Mouse (Mus musculus): Measurements from ENCODE around the gene Fam170b.

Fam170b gene

DNA sequence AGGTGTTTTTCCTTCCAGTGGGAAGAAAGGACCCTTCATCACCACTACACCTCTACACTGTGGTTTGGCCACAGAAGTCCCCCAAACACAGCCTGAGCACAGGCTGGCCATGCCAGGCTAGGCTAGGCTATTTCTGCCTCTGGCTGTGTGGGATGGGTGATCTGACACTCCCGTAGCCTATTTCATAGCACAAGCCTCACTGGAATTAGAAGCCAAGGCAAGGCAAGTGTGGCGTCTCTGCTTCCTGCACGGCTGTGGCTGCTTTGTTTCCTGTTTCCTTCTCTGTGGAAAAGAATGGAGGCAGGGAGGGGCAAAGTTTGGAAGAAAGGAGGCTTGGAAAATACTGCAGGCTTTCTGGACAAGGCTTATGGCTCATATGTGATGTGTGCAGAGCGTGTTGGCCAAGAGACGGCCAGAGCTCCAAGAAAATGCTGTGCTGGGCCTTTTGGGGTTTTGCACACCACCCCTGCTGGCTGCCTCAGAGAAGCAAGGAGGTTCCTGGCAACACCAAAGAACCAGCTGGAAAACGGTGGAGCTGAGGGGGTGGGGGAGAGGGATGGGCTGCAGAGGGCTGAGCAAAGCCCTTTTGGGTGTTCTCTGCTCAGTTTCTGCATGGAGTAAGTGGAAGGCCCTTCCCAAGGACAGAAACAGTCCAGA lies 5.6 kb upstream of the Fam170b start:
- no peak for DNase-seq (ENCODE audit: low spot score)

DNA sequence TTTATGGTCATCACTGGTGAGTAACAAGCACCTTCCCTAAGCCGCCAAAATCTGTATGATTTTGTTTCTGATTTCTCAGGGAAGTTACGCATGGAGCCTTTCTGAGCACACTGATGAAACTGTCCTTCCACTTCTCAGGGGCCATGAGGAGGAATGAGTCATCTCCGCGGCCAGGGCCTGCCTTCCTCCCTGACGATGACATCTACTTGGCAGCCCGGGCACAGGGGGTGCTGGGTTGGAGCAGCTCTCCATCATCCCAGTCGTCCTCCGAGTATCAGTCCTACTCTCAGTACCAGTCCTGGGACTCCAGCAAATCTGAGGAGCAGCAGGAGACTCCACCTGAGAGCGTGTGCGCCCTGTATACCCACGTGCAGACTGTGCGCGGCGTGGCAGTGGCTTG lies 1.4 kb downstream of the Fam170b start:
- DNase-seq (ENCODE audit: low spot score), result no peak

DNA sequence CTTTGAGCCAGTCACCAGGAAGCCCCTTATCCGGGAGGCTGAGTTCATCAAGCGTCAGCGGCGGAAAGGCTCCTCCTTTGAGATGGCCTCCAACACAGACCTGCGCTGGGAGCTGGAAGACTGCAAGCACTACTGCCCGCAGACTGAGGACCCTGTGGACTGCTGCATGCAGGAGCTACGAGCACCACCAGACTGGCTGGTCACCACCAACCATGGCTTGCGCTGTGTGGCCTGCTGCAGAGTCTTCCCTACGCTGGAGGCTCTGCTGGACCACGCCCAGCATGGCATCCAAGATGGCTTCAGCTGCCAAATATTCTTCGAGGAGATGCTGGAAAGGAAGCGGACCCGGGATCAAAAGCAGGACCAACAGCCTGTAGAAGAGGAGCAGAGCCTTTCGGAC lies 1.8 kb downstream of the Fam170b start:
- DNase-seq (ENCODE audit: low spot score), result no peak

DNA sequence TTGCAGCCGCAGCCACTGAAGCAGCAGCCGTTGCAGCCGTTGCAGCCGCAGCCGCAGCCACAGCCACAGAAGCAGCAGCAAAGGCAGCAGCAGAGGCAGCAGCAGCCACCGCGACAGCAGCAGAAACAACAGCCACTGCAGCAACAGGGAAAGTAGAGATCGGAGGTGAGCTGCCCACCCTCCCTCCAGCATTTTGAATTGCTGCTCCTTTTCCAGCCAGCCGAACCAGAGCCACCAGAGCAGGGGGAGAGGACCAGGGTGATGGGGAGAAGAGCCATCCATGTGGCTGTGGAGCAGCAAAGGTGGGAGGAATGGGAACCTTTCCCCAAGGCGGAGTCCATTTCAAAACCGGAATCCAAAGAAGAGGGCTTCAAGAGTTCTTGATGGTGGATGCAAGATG lies 2.4 kb downstream of the Fam170b start:
- DNase-seq (ENCODE audit: low spot score), result no peak

DNA sequence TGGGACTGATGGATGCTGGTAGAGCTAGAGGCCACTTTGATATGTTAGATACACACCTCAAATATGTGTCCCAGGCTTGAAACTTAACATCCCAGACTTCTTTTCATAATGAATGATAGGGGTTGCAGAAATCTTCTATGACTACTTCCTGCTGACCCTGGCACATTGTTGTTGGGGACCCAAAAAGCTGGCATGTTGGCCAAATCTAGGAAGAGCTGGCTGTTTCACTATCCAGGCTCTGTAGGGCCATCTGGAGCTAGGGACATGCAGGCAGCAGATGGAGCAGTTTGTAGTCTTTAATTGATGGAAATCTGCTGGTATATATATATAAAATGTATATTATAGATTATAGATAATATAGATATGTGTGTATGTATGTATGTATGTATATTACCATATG lies 8.3 kb downstream of the Fam170b start:
- no peak for DNase-seq (ENCODE audit: low spot score)

DNA sequence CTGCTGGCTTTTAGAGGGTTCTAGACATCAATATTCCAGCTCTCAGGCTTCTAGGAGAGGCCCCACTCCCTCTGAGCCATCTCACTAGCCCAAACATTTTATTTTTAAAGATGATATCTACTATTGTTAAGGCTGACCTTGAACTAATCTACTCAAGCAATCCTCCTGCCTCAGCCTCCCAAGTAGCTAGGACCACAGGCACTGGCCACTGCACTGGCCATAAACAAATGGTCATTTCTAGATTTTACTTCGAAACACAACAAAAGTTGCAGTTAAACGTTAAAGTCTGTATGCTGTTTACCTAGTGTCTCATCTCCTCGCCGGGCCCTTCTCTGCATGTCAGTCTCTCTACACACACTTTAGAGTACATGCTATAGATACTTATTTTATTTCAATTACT lies 20.3 kb downstream of the Fam170b start:
- DNase-seq (ENCODE audit: low spot score), result no peak

DNA sequence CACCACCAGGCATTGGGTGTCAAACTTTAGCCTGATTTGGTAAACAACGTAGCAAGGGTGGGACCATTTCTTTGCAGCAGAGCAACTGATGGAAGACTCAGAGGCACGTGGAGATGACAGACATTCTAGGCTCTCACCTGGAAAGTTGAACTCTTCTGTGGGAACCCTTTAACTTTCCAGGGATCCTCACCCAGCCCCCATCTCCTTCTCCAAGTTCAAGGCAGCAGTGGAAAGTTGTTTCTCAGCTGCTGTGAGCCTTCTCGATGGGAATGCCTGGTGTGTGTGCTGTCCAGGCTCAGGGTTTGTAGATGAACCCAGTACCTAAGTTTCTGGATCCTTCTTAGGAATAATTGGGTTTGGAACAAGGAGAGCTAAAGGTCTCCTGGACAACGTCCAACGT lies 22.5 kb downstream of the Fam170b start:
- no peak for DNase-seq (ENCODE audit: low spot score)

DNA sequence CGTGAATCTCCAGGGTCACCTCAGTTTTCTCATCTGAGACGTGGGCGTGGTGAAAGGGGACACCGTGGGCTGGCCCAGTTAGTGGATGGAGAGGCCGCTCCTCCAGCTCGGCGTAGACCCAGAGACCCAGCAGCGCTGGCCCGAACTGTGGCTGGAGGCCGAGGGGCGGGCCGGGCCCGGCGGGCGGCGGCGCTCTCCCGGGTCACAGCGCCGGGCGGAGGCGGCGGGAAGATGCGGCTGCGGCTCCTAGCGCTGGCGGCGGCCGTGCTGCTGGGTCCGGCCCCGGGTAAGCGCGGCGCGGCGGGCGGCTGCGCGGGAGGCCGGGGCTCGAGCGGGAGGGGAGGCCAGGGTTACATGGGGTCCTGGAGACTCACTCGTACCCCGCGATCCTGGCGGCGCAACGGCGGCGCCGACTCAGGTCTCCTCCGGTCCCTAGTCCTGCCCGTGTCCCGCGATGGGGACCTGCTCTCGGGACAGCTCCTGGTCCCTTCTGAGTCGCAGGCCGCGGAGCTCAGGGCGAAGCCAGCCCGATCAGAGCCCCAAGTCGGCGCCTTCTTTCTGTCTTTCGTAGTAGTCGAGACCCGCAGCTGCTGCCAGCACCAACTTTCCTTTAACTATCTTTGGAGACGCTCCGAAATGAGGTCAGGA lies 23.0 kb downstream of the Fam170b start, which contains the start of gene Vstm4:
TSS of gene Vstm4 (plus strand) at position 76 of the 648 bp plus-strand sequence.
- peak; percentile 53 for DNase-seq (ENCODE audit: low spot score)

DNA sequence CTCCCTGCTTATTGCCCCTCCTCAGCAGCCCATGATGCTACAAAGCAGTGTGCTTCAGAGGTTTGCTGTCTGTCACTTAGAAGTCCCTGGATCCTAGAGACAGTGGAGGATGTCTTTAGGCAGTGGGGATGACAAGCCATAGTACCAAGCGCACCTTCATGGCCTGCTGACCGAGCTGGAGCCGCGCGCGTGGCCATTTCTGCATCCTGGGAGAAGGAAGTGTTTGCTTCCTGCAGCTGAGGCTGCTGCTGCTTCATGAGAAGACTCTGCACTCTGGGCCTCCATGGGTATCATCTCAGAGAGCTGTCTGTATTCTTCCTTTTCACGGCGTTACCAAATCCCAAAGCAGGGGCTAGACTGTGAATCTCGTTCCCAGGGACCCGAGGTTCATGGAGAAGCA lies 24.6 kb downstream of the Fam170b start:
- no peak for DNase-seq (ENCODE audit: low spot score)

DNA sequence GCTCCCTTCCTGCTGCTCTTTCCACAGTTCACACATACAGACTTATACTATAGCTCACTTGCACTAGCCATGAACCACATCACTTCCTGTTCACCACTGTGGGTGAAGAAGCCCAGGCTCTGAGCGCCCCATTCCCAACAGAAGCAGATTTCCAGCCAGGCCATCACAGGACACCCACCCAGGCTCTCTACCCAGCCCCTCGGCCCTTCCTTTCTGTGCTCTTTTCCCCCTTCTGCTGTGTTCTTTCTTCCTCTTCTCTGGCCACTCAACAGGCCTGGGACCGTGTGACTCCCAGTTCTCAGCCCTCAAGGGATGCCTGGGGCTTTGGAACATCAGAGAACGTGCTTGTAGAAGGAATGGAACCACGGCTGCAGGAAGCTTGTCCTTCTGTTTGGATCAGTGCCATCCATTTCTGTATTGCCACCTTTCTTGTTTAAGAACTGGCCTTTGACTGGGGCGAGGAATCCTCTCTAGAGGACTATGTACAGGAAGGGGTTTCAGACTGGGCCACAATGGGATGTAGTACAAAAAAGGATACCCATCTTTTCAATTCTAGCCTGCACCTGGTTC lies 25.3 kb downstream of the Fam170b start:
- no peak for DNase-seq (ENCODE audit: low spot score)

DNA sequence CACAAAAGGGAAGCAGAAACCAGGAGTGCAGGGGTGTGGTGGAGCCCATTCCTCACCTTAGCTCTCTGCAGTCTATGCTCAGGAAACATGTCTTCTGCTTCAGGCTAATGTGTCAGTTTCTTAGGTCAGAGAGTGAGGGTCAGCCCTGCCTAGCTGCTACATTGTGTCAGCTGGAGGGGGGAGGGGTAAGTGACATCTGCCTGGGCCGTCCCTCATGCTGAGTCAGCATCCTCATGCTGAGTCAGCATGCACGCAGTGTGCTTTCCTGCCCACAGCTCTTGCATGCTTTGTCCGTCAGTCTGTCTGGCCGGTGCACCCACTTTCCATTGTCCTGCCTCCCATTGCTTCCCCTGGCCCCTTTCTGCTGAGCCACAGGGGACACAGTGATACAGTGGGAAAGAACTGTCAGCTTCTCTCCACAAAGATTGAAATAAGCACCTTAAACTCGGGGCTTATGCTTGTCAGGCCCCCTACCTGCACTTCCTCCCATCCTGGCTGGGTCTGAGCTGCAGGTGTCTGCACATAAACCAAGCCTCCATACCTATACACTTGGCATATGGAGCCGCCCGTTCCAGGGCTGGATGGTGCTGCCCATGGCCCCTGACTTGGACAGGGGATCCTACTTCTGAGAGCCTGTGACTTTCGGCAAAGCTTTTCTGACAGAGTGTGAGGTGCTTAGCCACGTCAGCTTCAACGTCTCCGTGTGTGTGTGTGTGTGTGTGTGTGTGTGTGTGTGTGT lies 26.2 kb downstream of the Fam170b start:
- DNase-seq (ENCODE audit: low spot score), result no peak

DNA sequence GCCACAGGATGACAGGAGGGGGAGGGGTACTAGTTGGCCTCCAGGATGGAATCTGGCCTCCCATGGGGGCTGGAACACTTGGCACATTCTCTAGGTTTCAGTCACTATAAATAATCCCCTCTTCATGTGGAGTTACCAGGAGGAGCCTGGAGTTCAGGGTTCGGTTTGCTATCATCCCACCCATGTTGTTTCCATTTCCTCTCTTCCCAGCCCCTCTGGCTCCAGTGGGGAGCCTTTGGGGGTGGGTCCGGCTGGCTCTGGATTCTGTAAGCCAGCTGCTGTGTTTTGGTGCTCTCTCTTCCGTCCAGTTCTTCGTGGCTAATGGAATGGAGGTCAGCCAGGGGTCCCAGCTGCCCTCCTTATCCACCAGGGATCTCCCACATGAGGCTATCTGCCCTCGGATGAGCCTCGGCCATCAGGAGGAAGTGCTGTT lies 27.4 kb downstream of the Fam170b start:
- no peak for DNase-seq (ENCODE audit: low spot score)

DNA sequence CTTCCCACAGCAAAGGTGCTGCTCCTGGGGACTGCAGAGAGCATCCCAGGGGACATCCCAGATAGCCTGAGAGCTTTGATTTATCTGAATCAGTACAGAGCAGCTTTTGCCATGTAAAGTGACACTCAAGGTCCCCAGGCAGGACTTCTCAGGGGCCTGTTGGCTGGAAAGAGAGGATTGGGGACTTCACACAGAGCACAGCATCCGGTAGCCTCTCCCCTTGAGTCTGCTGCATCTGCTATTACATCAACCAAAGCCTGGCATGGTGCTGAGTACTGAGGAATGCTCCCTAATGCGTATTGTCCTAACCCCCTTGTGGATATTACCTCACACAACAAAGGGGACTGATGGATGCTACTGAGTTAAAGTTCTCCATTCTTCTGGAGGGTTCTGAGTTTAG lies 27.9 kb downstream of the Fam170b start:
- DNase-seq (ENCODE audit: low spot score), result no peak

DNA sequence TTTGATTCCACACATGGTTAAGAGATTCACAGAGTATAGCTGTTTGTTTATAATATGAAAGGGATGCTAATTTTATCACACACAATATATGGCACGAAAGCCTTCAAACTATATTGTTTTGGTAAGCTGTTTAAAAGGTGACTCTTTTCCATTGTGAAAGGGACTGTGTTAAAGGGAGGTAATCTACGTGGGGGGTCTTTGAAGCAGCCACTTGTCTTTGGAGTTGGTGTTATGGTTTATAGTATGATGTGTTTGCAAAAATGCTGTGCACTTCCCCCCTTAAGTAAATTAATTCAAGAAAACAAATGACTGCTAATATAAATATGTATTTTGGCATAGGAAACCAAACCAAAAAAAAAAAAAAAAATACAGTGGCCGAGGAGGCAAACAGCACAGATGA lies 31.6 kb downstream of the Fam170b start:
- DNase-seq (ENCODE audit: low spot score), result no peak

DNA sequence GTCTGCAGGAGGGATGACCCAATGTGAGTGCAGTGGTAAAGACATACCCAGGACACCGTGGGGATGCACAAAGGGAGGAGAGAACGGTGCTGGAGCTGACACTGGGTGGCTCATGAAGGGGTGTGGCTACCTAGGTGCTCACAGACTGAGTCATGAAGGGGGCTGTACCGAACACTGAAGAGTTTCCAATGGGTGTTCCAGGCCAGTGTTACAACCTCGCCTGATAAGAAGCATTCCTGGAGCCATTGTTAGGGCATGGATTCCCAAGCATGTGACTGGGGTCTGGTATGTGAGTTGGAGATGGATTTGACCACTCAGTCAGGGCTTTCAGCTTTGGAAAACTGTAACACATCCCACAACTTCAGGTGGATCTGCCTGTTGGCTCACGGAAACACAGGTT lies 38.2 kb downstream of the Fam170b start:
- no peak for DNase-seq (ENCODE audit: low spot score)

DNA sequence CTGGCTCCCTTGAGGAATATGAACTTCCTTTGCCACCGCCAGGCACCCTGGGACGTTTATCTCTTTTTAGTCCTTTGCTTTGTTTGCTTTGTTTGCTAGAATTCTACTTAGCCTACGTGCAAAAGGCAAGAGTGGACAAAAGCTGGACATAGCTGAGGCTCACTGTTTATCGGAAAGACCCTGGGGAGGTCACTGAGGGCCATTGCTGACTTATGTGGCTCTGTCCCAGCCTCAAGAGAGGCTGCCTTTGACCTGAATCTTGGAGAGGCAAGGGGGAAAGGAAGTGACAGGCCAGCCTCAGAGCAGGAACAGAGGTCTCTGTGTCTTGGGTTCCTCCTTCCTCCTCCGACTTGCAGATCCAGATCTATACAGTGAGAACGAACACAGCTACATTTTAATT lies 43.8 kb downstream of the Fam170b start:
- DNase-seq (ENCODE audit: low spot score), result no peak

DNA sequence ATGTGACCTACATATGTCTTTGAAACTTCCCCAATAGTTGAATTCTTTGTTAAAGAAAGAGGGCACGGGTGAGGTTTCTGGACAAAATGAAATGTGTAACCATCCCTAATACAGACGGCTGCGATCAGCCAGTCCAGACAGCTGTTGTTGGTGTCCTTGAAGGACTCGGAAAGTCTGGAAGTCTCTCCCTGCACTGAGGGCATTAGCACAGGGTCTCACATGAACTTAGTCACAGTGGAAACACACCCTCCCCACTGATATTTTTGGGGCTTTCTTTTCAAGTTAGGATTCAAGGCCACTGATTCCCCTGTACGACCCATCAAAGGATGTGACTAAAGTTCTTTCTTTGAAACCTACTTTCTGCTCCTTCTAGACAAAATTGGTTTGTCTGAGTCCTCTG lies 46.6 kb downstream of the Fam170b start:
- no peak for DNase-seq (ENCODE audit: low spot score)

DNA sequence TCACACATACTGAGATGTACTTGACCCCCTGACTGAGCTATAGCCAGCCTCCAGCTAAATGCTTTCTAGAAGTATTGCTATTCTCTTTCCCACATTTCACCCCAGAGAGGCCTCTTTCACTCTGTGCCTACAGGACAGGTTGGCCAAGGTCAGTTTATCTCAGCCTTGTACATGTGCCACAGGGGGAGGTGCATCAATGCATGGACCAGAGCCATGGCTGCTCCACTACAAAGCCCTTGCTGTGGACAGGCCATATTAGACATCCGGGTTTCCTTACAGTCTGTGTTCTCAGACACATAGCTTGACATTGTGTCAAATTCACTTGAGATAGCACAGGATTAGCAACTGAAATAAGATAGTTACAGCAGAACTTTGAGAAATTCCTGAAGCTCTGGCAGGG lies 47.9 kb downstream of the Fam170b start:
- DNase-seq (ENCODE audit: low spot score), result no peak

All from urinary bladder, postnatal 25 days (tissue).